Mouse (Mus musculus) MEL-GATA-1-ER (cell line): ENCODE measurements around the gene Cnppd1.
A peak's percentile ranks its signal among the peaks of the same experiment; 100 is the strongest.

Experiments
- DNase-seq: peaks from one replicate; pipeline ENCODE4 v3.0.0-alpha.2; 2012; ENCODE audit warnings: low read depth; ENCODE audit errors: extremely low read depth

Cnppd1 gene

GRCm38 (mm10) chr1:75147411-75148135 lies 5.1 kb upstream of the Cnppd1 start:
- no peak for DNase-seq

- DNase-seq: no peak
Measured at GRCm38 (mm10) chr1:75145589-75145988, 3.1 kb upstream of the Cnppd1 start.

- peak; percentile 38 for DNase-seq
Measured at GRCm38 (mm10) chr1:75141486-75142190, 873 bp downstream of the Cnppd1 start.

- DNase-seq: no peak
Measured at GRCm38 (mm10) chr1:75140601-75141190, 1.8 kb downstream of the Cnppd1 start.

- DNase-seq: no peak
Measured at GRCm38 (mm10) chr1:75138448-75138847, 4.1 kb downstream of the Cnppd1 start.

- peak; percentile 91 for DNase-seq
Measured at GRCm38 (mm10) chr1:75136730-75137129, 5.8 kb downstream of the Cnppd1 start.

GRCm38 (mm10) chr1:75136293-75136692 lies 6.2 kb downstream of the Cnppd1 start:
- DNase-seq: no peak

GRCm38 (mm10) chr1:75133421-75134207 lies 8.9 kb downstream of the Cnppd1 start, which contains the start of gene Slc23a3:
Gene Slc23a3, minus strand, starts transcription at chr1:75133890.
- no peak for DNase-seq

- no peak for DNase-seq
Measured at GRCm38 (mm10) chr1:75128641-75129040, 13.9 kb downstream of the Cnppd1 start.

GRCm38 (mm10) chr1:75125418-75125817 lies 17.1 kb downstream of the Cnppd1 start:
- no peak for DNase-seq

GRCm38 (mm10) chr1:75124346-75125321 lies 17.9 kb downstream of the Cnppd1 start, which contains the start of gene Nhej1:
Gene Nhej1, minus strand, starts transcription at chr1:75125200.
- DNase-seq: peak; percentile 85

- DNase-seq: peak; percentile 37
Measured at GRCm38 (mm10) chr1:75122211-75122610, 20.3 kb downstream of the Cnppd1 start.
